Mouse (Mus musculus) ES-E14 (cell line): ENCODE measurements around the gene P4ha2.

Experiments
- HCFC1 ChIP-seq: IDR thresholded peaks from 2 replicates; pipeline ENCODE4 v1.6.1; 2012; ENCODE audit warnings: low read length, inconsistent platforms, borderline replicate concordance; ENCODE audit not compliant: insufficient read depth
- MAFK ChIP-seq: IDR thresholded peaks from 2 replicates; pipeline ENCODE4 v1.6.1; 2014; ENCODE audit warnings: mild to moderate bottlenecking, low read depth, low read length, inconsistent platforms; ENCODE audit not compliant: insufficient read depth

DNA sequence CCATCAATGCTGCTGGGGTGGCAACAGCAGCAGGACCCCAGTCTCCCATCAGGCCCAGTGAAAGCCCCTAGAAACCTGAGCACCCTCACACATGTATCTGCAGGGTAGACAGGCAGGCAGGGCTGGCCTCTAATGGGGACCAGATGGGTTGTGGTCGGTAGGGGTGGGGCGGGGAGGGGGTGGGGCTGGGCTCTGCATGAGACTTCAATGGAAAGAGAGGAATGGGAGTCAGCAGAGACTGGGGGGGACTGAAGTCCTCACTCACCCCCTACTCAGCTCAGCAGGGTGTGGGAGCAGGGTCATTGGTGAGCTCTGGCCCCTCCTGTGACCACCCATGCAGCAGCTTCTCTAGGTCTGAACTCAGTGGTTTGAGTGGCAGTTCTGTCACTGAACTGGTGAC lies 42.5 kb upstream of the P4ha2 start:
- TF ChIP-seq HCFC1 (no peak), MAFK (no peak)
